Comparison of ENCODE assay signal across 8 mouse cellular contexts in genomic region chr4:141069731-141070130, GRCm38 (mm10). TPM values are rescaled to one million over a fixed set of nuclear protein-coding genes. Genes with fewer than 3 reads are reported as not detected.
DNase-seq lines count a peak whose midpoint lies in the region; ATAC-seq lines count a peak whose summit lies in the region.

No protein-coding gene starts in this region.

- no peak for ATAC-seq in embryonic facial prominence, embryonic 11.5 days (replicated peaks; ENCODE audit: insufficient number of reproducible peaks, low FRiP score, low TSS enrichment, low read depth)

- H3K27ac ChIP-seq in embryonic facial prominence, embryonic 11.5 days (replicated peaks; ENCODE audit: low read depth, low read length), result no peak overlapping the region

- peaks cover 6% of the 10 kb centered on the region for H3K36me3 ChIP-seq in embryonic facial prominence, embryonic 11.5 days (replicated peaks; ENCODE audit: control insufficient read depth, insufficient read depth, low read depth, low read length)

- no peaks in the 10 kb centered on the region for H3K9me3 ChIP-seq in embryonic facial prominence, embryonic 11.5 days (replicated peaks; ENCODE audit: control insufficient read depth, low read length)

- no peak overlapping the region for H3K9ac ChIP-seq in embryonic facial prominence, embryonic 11.5 days (replicated peaks; ENCODE audit: low read length)

- 57% methylated on average over 4 of the region's 4 CpGs for WGBS in embryonic facial prominence, embryonic 11.5 days

- DNase-seq in adrenal gland, adult (ENCODE audit: inconsistent age in 2 of 2, low spot score in 1 of 2), result peak; percentile 50 to 79
- DNase-seq in adrenal gland, postnatal 25 days, result no peak
- peak; percentile 54 to 71 for DNase-seq in right cerebral cortex, postnatal 10 days (ENCODE audit: low spot score in 2 of 2)
- DNase-seq in right cerebral cortex, postnatal 36 days (ENCODE audit: low spot score in 2 of 2), result no peak
- DNase-seq in embryonic facial prominence, embryonic 11.5 days (ENCODE audit: low spot score), result peak; percentile 66
- peak; percentile 66 for DNase-seq in kidney, adult 8-10 months
- DNase-seq in lung, postnatal 36 days, result peak; percentile 79
- DNase-seq in testis, postnatal 10 days (ENCODE audit: low spot score), result peak; percentile 71

- H3K27me3 ChIP-seq in embryonic facial prominence, embryonic 11.5 days (ENCODE audit: control insufficient read depth, insufficient read depth, low read length), result no peaks in the 10 kb centered on the region

- H3K4me3 ChIP-seq in embryonic facial prominence, embryonic 11.5 days (ENCODE audit: low read depth, low read length), result no peak overlapping the region

- no peaks in the 10 kb centered on the region for H3K4me1 ChIP-seq in embryonic facial prominence, embryonic 11.5 days (ENCODE audit: control insufficient read depth, insufficient read depth, low read length)

- H3K4me2 ChIP-seq in embryonic facial prominence, embryonic 11.5 days (ENCODE audit: low read depth, low read length), result no peak overlapping the region

RNA-seq across cellular contexts. Expression of gene Necap2, which starts 8.4 kb away (rescaled TPM):
- 56.2 and 67.2 TPM in 2 replicates for total RNA-seq in adrenal gland, postnatal 25 days (2021)
- 57.0 and 64.9 TPM in 2 replicates for polyA plus RNA-seq in embryonic facial prominence, embryonic 11.5 days (2014; fragmentation: Nextera tagmentation; extraction: Ambion mirVana)

RNA-seq across cellular contexts. Expression of gene Crocc, which starts 9.4 kb away (rescaled TPM):
- total RNA-seq in adrenal gland, postnatal 25 days (2021), result 10.2 and 16.1 TPM in 2 replicates
- polyA plus RNA-seq in embryonic facial prominence, embryonic 11.5 days (2014; fragmentation: Nextera tagmentation; extraction: Ambion mirVana), result 6.8 and 7.5 TPM in 2 replicates

RNA-seq across cellular contexts. Expression of gene Spata21, which starts 18.4 kb away (rescaled TPM):
- not detected in 2 replicates for total RNA-seq in adrenal gland, postnatal 25 days (2021)
- not detected in 2 replicates for polyA plus RNA-seq in embryonic facial prominence, embryonic 11.5 days (2014; fragmentation: Nextera tagmentation; extraction: Ambion mirVana)

RNA-seq across cellular contexts. Expression of gene Mfap2, which starts 59.5 kb away (rescaled TPM):
- 10.7 and 11.1 TPM in 2 replicates for total RNA-seq in adrenal gland, postnatal 25 days (2021)
- polyA plus RNA-seq in embryonic facial prominence, embryonic 11.5 days (2014; fragmentation: Nextera tagmentation; extraction: Ambion mirVana), result 409 and 469 TPM in 2 replicates

Comparison
In these comparisons a context has a peak if more than half of its experiments do, and no peak if none do; other contexts are left out.
1. DNase-seq: peak in adrenal gland, adult (2 of 2), right cerebral cortex, postnatal 10 days (2 of 2), embryonic facial prominence, embryonic 11.5 days (single experiment), kidney, adult 8-10 months (2 of 2), lung, postnatal 36 days (single experiment) and testis, postnatal 10 days (single experiment); none in adrenal gland, postnatal 25 days (single experiment) and right cerebral cortex, postnatal 36 days (0 of 2).